Mouse (Mus musculus) MEL-GATA-1-ER (cell line): ENCODE data around the gene Zmiz1.

Experiments
- DNase-seq: peaks from one replicate; pipeline ENCODE4 v3.0.0-alpha.2; 2012; ENCODE audit warnings: low read depth; ENCODE audit errors: extremely low read depth

Zmiz1 gene

GRCm38 (mm10) chr14:25459016-25459393 lies at the start of gene Zmiz1:
Zmiz1 (plus strand) TSS chr14:25459185.
- peak; percentile 76 for DNase-seq

DNA sequence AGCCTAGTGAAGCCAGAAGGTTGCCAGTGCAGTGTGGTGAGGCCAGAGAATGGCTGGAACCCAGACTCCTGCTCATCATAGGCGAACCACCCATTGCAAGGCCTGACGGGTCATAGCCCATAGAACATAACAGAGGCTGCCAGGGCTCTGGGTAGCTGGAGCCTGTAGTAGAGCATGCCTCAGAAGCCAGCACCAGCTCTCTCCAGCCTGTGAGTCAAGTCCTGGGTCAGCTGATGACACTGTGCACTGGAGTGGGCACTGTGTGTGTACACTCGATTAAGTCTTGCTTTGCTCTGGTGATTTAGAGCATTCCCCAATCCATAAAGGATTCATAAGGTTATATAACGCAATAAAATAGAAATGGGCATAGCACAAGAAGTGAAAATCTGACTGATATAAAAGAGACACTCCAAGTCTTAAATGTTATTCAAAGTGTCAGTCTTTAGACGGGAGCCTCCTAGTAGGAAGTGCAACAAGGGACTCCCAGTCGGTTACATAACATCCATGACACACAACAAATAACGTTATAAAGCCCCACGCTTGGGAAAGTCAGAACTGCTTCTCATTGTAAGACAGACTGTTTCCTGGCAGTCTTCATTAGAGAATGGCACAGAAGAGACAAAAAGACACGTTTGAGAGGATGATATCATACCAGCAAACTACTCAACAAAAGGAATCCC lies 47.0 kb upstream of the Zmiz1 start:
- DNase-seq = no peak

DNA sequence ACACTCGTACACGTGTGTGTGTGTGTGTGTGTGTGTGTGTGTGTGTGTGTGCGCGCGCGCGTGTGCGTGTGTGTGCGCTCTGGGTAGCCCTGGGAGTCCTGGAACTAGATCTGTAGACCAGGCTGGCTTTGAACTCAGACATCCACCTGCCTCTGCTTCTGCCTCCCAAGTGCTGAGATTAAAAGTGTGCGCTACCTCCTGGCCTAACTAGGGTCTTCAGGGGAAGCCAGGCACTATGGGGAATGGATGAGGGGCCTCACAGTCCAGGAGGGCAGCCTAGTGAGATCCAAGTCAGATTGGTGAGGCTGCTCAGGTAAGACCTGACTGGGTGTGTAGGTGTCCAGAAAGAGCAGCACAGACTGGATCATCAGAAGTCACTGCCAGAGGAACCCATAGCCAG lies 46.2 kb upstream of the Zmiz1 start:
- no peak for DNase-seq

GRCm38 (mm10) chr14:25413510-25413909 lies 45.5 kb upstream of the Zmiz1 start:
- DNase-seq = no peak

GRCm38 (mm10) chr14:25414115-25414514 lies 44.9 kb upstream of the Zmiz1 start:
- DNase-seq = no peak

DNA sequence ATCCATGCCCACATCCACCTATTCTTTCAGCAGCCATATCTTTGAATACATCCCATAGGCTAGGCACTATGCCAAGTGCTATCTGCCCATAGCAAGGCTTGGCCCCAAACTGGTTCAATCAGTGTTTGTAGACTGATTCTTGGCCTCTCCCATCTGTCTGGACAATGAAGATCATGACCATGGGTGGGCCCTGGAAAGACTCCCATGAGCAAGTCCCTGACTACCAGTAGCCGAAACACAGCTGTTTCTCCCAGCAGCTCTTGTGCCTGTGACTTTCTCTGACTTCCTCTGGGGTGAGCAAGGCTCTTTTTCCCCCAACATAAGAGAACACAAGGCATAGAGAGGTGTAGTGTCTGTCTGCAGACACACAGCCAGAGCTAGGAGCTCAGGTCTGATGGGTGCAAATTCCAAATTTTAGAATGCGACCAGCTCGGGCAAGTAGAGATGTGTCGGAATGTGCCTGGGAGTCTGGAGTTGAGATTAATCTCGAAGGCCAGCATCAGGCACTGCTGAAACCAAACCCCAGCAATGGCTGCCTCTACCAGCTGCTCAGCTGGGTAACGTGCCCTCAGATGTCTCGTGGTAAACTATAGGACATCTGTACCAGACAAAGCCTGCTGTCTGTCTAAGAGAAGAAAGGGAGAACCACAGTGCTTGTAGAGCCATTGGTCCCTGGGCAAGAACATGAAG lies 38.8 kb upstream of the Zmiz1 start:
- no peak for DNase-seq

- DNase-seq = no peak
These were observed 38.0 kb upstream of the Zmiz1 start for GRCm38 (mm10) chr14:25420987-25421386.

- DNase-seq = no peak
These were observed 37.4 kb upstream of the Zmiz1 start for GRCm38 (mm10) chr14:25421596-25422001.

DNA sequence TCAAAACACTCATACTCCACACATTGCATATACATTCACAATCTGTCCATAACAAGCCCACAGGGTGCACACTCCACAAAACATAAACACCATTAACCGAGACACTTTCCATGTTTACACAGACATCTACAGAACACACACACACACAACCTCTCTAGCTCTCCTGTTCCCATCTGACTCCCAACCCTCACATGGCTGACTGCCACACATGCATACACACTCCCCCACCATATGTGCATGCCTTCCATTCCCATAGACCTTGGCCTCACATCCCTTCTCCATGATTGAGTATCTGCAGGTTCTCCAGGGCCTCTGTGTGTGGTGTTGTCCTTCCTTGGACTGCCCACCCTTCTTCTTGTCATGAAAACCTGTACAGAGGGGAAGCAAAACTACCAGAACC lies 36.0 kb upstream of the Zmiz1 start:
- no peak for DNase-seq

DNA sequence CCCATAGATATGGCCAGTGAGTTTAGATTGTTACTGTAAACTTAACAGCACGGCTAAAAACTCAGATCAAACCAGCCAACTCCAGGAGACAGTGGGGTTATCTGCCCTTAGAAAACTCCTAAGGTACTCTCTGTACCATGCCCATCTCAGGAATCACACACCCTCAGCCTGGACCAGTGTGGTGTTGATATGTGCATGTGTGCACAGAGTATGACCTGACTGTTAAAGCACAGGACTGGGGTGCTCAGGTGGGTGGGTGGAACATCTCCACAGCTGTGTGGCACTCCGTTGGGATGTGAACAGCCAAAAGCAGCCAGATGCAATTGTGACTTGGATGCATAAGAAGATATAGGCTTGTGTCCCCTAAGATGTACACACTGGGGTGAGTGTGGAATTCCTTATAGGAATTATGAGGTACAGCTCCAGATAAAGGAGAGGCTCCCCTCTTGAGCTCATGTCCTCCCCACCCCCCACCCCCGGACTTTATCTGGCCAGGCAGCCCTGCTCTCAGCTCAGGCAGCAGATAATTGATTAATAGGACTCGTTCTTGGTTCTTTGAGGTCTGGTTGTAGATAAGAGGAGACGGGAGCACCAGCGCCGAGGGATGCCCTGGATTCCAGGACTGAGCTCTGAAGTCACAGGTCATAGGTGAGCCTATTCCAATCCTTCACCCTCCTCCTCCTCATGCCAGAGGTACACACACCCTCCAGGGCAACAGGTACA lies 35.1 kb upstream of the Zmiz1 start:
- DNase-seq = no peak

DNA sequence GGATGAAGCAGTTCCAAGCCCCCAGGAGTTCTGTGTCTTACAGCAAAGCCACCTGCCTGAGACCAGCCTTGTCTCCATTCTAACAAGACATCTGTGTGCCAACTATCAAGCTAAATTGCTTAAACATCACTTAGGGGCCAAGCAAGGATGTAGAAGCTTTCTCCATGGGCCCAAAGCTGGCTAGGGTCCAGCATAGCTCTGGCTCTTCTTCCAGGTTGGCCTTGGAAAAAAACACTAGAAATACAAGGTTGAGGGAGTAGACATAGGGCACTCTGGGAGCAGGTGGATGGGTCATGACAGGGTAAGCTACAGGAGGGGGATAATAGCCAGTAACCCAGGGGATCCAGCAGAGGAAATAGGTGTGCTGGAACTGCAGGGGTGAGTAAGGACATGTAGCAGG lies 20.7 kb upstream of the Zmiz1 start:
- DNase-seq = no peak

GRCm38 (mm10) chr14:25440116-25440515 lies 18.9 kb upstream of the Zmiz1 start:
- DNase-seq = no peak

GRCm38 (mm10) chr14:25440777-25441176 lies 18.2 kb upstream of the Zmiz1 start:
- DNase-seq = no peak

DNA sequence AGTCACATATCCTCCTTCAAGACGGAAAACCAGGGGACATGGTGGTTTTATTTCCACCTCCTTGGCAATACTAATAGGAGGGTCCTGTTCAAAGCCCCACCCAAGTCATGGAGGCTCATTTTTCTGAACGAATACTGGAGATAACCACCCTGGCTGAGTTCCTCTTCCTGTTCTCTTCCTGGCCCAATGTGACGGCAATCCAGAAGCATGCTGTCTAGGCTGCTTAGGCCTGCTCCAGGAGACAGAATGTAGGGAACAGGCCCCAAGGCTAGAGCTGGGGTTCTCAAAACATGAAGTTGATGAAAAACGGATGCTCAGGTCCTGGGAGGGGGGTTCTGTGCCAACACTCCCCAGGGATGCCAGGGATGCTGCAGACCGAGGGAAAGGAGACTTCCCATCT lies 17.5 kb upstream of the Zmiz1 start:
- peak; percentile 52 for DNase-seq

- DNase-seq = no peak
These were observed 16.3 kb upstream of the Zmiz1 start for GRCm38 (mm10) chr14:25442676-25443075.

DNA sequence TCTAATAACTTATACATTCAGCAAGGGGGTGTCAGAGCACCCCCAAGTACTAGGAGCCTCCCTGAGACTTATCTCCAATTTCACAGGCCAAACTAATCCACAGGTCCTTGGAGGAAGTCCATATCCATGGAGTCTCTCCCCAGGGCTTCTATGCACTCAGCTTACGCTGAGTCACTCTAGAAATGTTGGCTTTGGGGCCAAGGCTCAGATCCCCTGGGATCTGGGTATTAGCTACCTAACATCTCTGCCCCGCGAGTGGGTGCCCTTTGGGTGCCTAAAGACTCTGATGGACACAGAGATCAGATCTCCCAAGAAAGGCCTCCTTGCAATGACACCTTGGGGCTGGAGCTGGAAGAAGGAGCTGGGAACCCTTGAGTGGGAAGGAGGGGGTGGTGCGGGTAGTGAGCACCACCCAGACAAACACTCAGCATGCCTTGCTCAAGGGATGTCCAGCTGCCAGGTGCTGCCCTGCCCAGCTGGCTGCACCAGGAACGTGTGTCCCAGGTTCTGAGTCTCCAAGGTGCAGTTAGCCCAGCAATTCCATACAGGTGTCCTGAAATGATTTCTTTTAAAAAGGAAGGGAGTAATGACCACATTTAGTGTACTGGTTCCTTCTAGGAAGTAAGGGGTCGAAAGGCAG lies 11.7 kb upstream of the Zmiz1 start:
- no peak for DNase-seq

DNA sequence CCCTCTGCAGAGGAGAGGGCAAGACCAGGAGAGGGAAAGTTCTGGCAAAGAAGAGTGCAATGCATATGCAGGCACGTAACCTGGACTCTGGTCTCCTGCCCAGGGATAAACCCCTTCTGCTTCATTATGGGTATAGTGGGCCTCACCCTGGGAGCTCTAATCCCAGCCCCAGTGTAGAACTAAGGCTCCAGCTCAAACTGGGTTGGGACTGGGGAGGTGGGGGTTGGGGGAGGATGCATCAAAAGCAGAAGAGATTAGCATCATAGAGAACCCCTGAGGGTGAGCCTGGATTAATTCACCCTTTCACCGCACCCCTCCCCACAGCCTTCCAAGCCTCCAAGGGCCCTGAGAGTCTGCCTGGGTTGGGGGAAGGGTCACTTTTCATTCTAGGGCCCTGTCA lies 10.5 kb upstream of the Zmiz1 start:
- DNase-seq = no peak

DNA sequence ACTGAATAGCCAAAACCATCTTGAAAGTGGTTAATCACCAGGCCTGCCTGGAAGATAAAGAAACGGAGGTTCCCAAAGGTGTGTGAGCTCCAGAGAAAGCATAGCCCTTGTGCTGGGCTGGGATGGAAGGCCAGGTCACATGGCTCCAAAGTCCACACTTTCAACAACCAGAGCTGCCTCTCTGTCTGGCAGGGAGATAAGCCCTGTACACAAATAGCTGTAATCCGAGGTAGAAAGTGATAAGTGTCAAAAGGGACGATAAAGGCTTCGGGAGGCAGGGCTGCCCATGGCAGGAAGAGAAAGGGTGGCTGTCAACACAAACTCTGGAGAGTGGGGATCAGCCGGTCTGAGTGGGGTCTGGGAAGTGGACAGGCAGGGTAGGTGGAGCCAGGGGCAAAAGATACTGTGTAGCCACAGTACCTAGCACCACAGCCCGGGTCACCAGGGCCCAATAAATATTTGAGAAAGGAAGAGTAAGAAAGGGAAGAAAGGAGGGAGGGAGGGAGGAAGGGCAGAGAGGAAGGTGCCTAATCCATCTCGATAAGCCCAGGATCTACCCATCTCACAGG lies 7.8 kb upstream of the Zmiz1 start:
- DNase-seq = no peak

DNA sequence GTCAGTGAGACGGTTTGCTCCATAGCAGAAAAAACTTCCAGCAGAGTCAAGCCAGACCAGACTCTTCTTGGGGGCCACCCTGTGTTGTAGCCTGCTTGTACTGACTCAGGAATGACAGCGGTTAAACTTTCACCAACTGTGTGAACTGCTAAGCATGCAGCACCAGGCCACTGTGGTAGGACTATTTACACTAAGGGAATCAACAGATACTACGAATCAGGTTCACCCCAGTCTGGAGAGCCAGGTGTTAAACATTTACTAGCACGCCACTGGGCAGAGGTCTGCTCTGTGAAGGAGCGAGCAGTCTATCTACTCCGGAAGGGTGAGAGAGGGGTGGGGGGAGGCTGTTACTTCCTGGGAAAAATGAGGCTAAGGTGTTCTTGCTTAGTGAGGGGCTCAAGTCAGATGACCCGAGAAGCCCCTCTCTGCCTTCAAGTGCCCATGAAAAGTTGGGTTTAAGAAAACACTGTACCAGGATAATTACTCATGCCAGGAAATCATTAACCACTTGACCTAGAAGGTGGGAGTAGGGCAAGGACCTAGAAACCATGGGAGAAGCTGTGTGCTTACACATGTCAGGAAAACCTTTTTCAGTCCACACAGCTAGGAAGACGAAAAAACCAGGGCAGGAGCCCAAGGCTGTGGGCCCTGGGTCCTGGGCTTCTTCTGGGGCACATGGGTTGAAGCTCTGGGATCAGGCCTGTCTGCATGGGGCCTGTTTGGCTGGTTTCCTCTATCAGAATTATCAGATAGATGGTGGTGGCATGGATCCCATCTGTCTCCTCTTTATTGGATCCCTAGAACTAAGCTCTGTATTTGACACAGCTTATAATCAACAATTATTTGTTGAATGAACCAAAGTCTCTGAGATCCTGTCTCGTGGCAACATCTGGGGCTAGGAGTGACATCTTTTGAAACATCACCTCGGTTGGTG lies 7.0 kb upstream of the Zmiz1 start:
- no peak for DNase-seq

GRCm38 (mm10) chr14:25452633-25453025 lies 6.4 kb upstream of the Zmiz1 start:
- no peak for DNase-seq
